Mouse (Mus musculus) left cerebral cortex, postnatal 14 days (tissue): ENCODE measurements at regions not wholly inside any gene's neighbourhood (a gene's known extent, or its start where the extent isn't known, plus 50 kb on each side); places are given as distances from the start of the nearest gene placed in this dataset.
"Not testable (repeated sequence)": the region's sequence is repeated elsewhere in the genome, so short reads cannot be mapped to it uniquely, and the experiment has no call there.

Experiments
- DNase-seq, 2 experiments: peaks; one replicate each; pipeline ENCODE4 v3.0.0; 2021 to 2022; ENCODE audit warnings: low spot score in 2 of 2, mixed read lengths in 1 of 2
- intact Hi-C: fragments of 180-260 bp; cut with DNase I; formaldehyde crosslinking; loops from one replicate; pipeline ENCODE4 v1.15.1; 2025

- intact Hi-C loops, DNase-seq: not testable (repeated sequence)
Observed at GRCm38 (mm10) chr16:61056175-61056574, 450.8 kb upstream of the Epha6 start.

- intact Hi-C loops, result no loop called here
- peak in 1 of 2 experiments; percentile 2 for DNase-seq
Observed at GRCm38 (mm10) chr16:61041140-61041586, 435.8 kb upstream of the Epha6 start.
